Mouse (Mus musculus): ENCODE measurements around the gene En2. TPM values are rescaled to one million over a fixed set of nuclear protein-coding genes. Genes with fewer than 3 reads are reported as not detected.

Gene En2
- polyA plus RNA-seq, 1 experiment = not detected

- Histone ChIP-seq H3K4me1 (ENCODE audit: control insufficient read depth, insufficient read depth, low read length) (no peaks in the 10 kb centered on the region), H3K27ac (ENCODE audit: insufficient read depth, low read length) (no peak overlapping the region), H3K4me3 (ENCODE audit: insufficient read depth, low read length) (no peak overlapping the region)
- no peak for TF ChIP-seq CTCF (IDR thresholded peaks at IDR 0.05; ENCODE audit: borderline replicate concordance, insufficient read depth, low read length)
- no peak for TF ChIP-seq POLR2A (IDR thresholded peaks at IDR 0.05; ENCODE audit: low read depth, low read length)
Observed at GRCm38 (mm10) chr5:28128851-28129250, 36.6 kb upstream of the En2 start.

- no peak overlapping the region for H3K4me3 ChIP-seq (ENCODE audit: insufficient read depth, low read length)
- H3K4me1 ChIP-seq (ENCODE audit: control insufficient read depth, insufficient read depth, low read length) = no peaks in the 10 kb centered on the region
- no peak for TF ChIP-seq CTCF (IDR thresholded peaks at IDR 0.05; ENCODE audit: borderline replicate concordance, insufficient read depth, low read length)
- TF ChIP-seq POLR2A (IDR thresholded peaks at IDR 0.05; ENCODE audit: low read depth, low read length) = no peak
Observed at GRCm38 (mm10) chr5:28132231-28132630, 33.3 kb upstream of the En2 start.

DNA sequence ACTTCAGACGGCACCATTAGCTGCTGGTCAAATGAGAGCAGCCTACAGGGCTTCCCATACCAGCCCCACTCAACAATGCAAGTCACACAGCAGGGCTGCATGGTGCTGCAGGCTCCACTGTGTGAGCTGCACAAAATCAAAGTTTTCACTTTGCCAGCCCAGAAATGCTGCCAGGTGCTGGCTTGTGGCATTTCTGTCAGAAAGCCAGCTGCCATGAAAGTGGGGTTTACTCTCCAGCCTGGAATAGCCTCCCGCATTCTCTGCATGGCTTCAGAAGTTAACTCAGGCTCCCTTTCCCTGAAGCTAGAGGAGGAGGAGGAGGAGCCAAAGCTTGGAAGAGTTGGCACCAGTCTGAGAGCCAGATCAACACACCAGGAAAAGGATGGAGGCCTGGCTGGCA is 29.1 kb upstream of the En2 start:
- TF ChIP-seq POLR2A (IDR thresholded peaks at IDR 0.05; ENCODE audit: low read depth, low read length) = no peak
- TF ChIP-seq CTCF (IDR thresholded peaks at IDR 0.05; ENCODE audit: borderline replicate concordance, insufficient read depth, low read length) = no peak
- Histone ChIP-seq H3K4me3 (ENCODE audit: insufficient read depth, low read length) (no peak overlapping the region), H3K27ac (ENCODE audit: insufficient read depth, low read length) (no peak overlapping the region), H3K4me1 (ENCODE audit: control insufficient read depth, insufficient read depth, low read length) (no peaks in the 10 kb centered on the region)

More at GRCm38 (mm10) chr5:28132231-28132630, 33.3 kb upstream of the En2 start:
- H3K27ac ChIP-seq (ENCODE audit: insufficient read depth, low read length) = no peak overlapping the region

DNA sequence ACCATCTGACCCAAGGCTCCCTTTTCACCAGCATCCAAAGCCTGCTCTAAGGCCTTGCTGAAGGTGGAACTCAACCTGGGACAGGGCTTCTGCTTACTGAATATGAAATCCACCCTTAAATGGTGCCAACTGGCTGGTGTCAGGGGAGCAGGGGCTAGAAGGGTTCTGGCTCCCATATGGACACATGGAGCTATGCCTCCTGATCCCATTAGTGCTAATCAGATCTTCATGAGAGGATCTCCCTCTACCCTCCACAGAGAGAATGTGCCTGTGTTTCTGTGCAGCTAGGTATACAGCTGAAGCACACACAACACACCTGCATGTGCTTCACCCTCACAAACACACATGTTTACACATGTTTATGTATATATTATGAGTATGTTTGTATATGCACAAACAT is 20.9 kb upstream of the En2 start:
- no peak overlapping the region for H3K4me3 ChIP-seq (ENCODE audit: insufficient read depth, low read length)
- no peak overlapping the region for H3K27ac ChIP-seq (ENCODE audit: insufficient read depth, low read length)
- no peak for TF ChIP-seq CTCF (IDR thresholded peaks at IDR 0.05; ENCODE audit: borderline replicate concordance, insufficient read depth, low read length)
- no peak for TF ChIP-seq POLR2A (IDR thresholded peaks at IDR 0.05; ENCODE audit: low read depth, low read length)
- no peaks in the 10 kb centered on the region for H3K4me1 ChIP-seq (ENCODE audit: control insufficient read depth, insufficient read depth, low read length)

GRCm38 (mm10) chr5:28146018-28146417 is 19.5 kb upstream of the En2 start:
- H3K27ac ChIP-seq (ENCODE audit: insufficient read depth, low read length) = no peak overlapping the region
- no peak for TF ChIP-seq CTCF (IDR thresholded peaks at IDR 0.05; ENCODE audit: borderline replicate concordance, insufficient read depth, low read length)
- no peak for TF ChIP-seq POLR2A (IDR thresholded peaks at IDR 0.05; ENCODE audit: low read depth, low read length)
- no peaks in the 10 kb centered on the region for H3K4me1 ChIP-seq (ENCODE audit: control insufficient read depth, insufficient read depth, low read length)
- no peak overlapping the region for H3K4me3 ChIP-seq (ENCODE audit: insufficient read depth, low read length)

GRCm38 (mm10) chr5:28148473-28148872 is 17.0 kb upstream of the En2 start:
- Histone ChIP-seq H3K4me1 (ENCODE audit: control insufficient read depth, insufficient read depth, low read length) (no peaks in the 10 kb centered on the region), H3K4me3 (ENCODE audit: insufficient read depth, low read length) (no peak overlapping the region), H3K27ac (ENCODE audit: insufficient read depth, low read length) (no peak overlapping the region)
- no peak for TF ChIP-seq CTCF (IDR thresholded peaks at IDR 0.05; ENCODE audit: borderline replicate concordance, insufficient read depth, low read length)
- no peak for TF ChIP-seq POLR2A (IDR thresholded peaks at IDR 0.05; ENCODE audit: low read depth, low read length)

GRCm38 (mm10) chr5:28149436-28149835 is 16.1 kb upstream of the En2 start:
- TF ChIP-seq POLR2A (IDR thresholded peaks at IDR 0.05; ENCODE audit: low read depth, low read length) = no peak
- no peak for TF ChIP-seq CTCF (IDR thresholded peaks at IDR 0.05; ENCODE audit: borderline replicate concordance, insufficient read depth, low read length)
- Histone ChIP-seq H3K4me1 (ENCODE audit: control insufficient read depth, insufficient read depth, low read length) (no peaks in the 10 kb centered on the region), H3K4me3 (ENCODE audit: insufficient read depth, low read length) (no peak overlapping the region), H3K27ac (ENCODE audit: insufficient read depth, low read length) (no peak overlapping the region)

DNA sequence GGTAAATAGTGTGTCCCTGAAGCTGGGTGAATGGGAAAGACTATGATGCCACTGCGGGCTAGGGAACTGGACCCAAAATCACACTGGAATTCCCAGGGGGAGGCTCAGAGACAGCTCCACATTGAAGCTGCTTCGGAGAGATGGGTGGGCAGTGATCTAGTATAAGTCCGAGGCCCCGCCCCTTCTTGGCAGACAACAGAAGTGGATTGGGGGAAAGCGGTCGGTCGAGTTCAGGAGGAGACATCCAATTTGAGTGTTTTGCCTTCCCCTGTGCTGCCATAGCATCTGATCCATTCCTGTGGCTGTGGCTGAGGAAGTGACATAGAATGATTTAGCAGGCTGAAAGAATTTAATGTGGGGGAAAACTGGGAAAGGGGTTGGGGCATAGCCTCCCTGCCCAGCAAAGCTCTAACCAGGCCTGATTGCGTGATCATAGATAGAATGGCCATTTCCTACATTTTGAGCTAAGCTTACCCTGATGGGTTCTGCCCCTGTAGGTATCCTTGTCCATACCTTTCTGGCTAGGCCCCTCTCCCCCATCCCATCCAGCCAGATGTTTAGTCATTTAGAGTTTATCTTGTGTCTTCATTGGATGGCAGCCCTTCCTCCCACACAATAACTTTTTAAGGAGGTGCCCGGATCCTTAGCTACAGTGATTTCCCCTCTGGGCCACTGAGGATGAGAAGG is 8.3 kb upstream of the En2 start:
- H3K4me1 ChIP-seq (ENCODE audit: control insufficient read depth, insufficient read depth, low read length) = no peaks in the 10 kb centered on the region
- TF ChIP-seq CTCF (IDR thresholded peaks at IDR 0.05; ENCODE audit: borderline replicate concordance, insufficient read depth, low read length) (no peak), POLR2A (IDR thresholded peaks at IDR 0.05; ENCODE audit: low read depth, low read length) (no peak)
- H3K27ac ChIP-seq (ENCODE audit: insufficient read depth, low read length) = no peak overlapping the region
- no peak overlapping the region for H3K4me3 ChIP-seq (ENCODE audit: insufficient read depth, low read length)

GRCm38 (mm10) chr5:28157781-28158180 is 7.7 kb upstream of the En2 start:
- Histone ChIP-seq H3K27ac (ENCODE audit: insufficient read depth, low read length) (no peak overlapping the region), H3K4me1 (ENCODE audit: control insufficient read depth, insufficient read depth, low read length) (no peaks in the 10 kb centered on the region), H3K4me3 (ENCODE audit: insufficient read depth, low read length) (no peak overlapping the region)
- TF ChIP-seq POLR2A (IDR thresholded peaks at IDR 0.05; ENCODE audit: low read depth, low read length) (no peak), CTCF (IDR thresholded peaks at IDR 0.05; ENCODE audit: borderline replicate concordance, insufficient read depth, low read length) (no peak)

- TF ChIP-seq POLR2A (IDR thresholded peaks at IDR 0.05; ENCODE audit: low read depth, low read length) (no peak), CTCF (IDR thresholded peaks at IDR 0.05; ENCODE audit: borderline replicate concordance, insufficient read depth, low read length) (no peak)
- H3K4me3 ChIP-seq (ENCODE audit: insufficient read depth, low read length) = no peak overlapping the region
- H3K27ac ChIP-seq (ENCODE audit: insufficient read depth, low read length) = no peak overlapping the region
- no peaks in the 10 kb centered on the region for H3K4me1 ChIP-seq (ENCODE audit: control insufficient read depth, insufficient read depth, low read length)
Observed at GRCm38 (mm10) chr5:28158308-28159071, 7.0 kb upstream of the En2 start.
